Mouse (Mus musculus) layer of hippocampus, adult 9-11 months (tissue): Measurements from ENCODE around the gene Slc35f3.
"Not testable (repeated sequence)": the region's sequence is repeated elsewhere in the genome, so short reads cannot be mapped to it uniquely, and the experiment has no call there.

Source experiments
- DNase-seq: peaks from one replicate; pipeline ENCODE4 v3.0.0; 2022

Gene Slc35f3

GRCm38 (mm10) chr8:126339357-126339756, 41.0 kb downstream of the Slc35f3 start:
- no peak for DNase-seq

- no peak for DNase-seq
Measured at GRCm38 (mm10) chr8:126341200-126341599, 42.8 kb downstream of the Slc35f3 start.

- no peak for DNase-seq
Measured at GRCm38 (mm10) chr8:126343427-126343826, 45.1 kb downstream of the Slc35f3 start.

GRCm38 (mm10) chr8:126345100-126345499, 46.7 kb downstream of the Slc35f3 start:
- DNase-seq = no peak

GRCm38 (mm10) chr8:126353259-126353658, 54.9 kb downstream of the Slc35f3 start:
- no peak for DNase-seq

- no peak for DNase-seq
Measured at GRCm38 (mm10) chr8:126357946-126358345, 59.6 kb downstream of the Slc35f3 start.

- DNase-seq = no peak
Measured at GRCm38 (mm10) chr8:126359296-126359695, 60.9 kb downstream of the Slc35f3 start.

- no peak for DNase-seq
Measured at GRCm38 (mm10) chr8:126360106-126360505, 61.7 kb downstream of the Slc35f3 start.

- no peak for DNase-seq
Measured at GRCm38 (mm10) chr8:126360701-126361100, 62.3 kb downstream of the Slc35f3 start.

GRCm38 (mm10) chr8:126366251-126366650, 67.9 kb downstream of the Slc35f3 start:
- DNase-seq = no peak

GRCm38 (mm10) chr8:126368349-126369054, 70.1 kb downstream of the Slc35f3 start:
- peak; percentile 57 for DNase-seq

- no peak for DNase-seq
Measured at GRCm38 (mm10) chr8:126371871-126372270, 73.5 kb downstream of the Slc35f3 start.

- DNase-seq = no peak
Measured at GRCm38 (mm10) chr8:126379580-126379979, 81.2 kb downstream of the Slc35f3 start.

- no peak for DNase-seq
Measured at GRCm38 (mm10) chr8:126380141-126380540, 81.8 kb downstream of the Slc35f3 start.

- no peak for DNase-seq
Measured at GRCm38 (mm10) chr8:126381299-126381698, 82.9 kb downstream of the Slc35f3 start.

- no peak for DNase-seq
Measured at GRCm38 (mm10) chr8:126382216-126382615, 83.9 kb downstream of the Slc35f3 start.

GRCm38 (mm10) chr8:126382749-126383148, 84.4 kb downstream of the Slc35f3 start:
- no peak for DNase-seq

- DNase-seq = no peak
Measured at GRCm38 (mm10) chr8:126387566-126387965, 89.2 kb downstream of the Slc35f3 start.

GRCm38 (mm10) chr8:126391541-126391940, 93.2 kb downstream of the Slc35f3 start:
- no peak for DNase-seq

- DNase-seq = no peak
Measured at GRCm38 (mm10) chr8:126395386-126395785, 97.0 kb downstream of the Slc35f3 start.

- peak; percentile 25 for DNase-seq
Measured at GRCm38 (mm10) chr8:126395917-126396316, 97.6 kb downstream of the Slc35f3 start.

- DNase-seq = no peak
Measured at GRCm38 (mm10) chr8:126398349-126398748, 100.0 kb downstream of the Slc35f3 start.

GRCm38 (mm10) chr8:126404550-126404949, 106.2 kb downstream of the Slc35f3 start:
- not testable (repeated sequence) for DNase-seq

GRCm38 (mm10) chr8:126405030-126405429, 106.7 kb downstream of the Slc35f3 start:
- DNase-seq = no peak

- no peak for DNase-seq
Measured at GRCm38 (mm10) chr8:126420834-126421233, 122.5 kb downstream of the Slc35f3 start.
